Mouse (Mus musculus) frontal cortex, adult 2 months (tissue): ENCODE data around the gene Rassf3. TPM values are rescaled to one million over a fixed set of nuclear protein-coding genes. Genes with fewer than 3 reads are reported as not detected.

Experiments used
- DNase-seq, 2 experiments: peaks; one replicate each; pipeline ENCODE4 v3.0.0; 2022; ENCODE audit warnings: low spot score in 1 of 2; ENCODE audit errors: extremely low spot score in 1 of 2
- polyA plus RNA-seq: library from polyadenylated mRNA; depleted of rRNA; stranded (reverse); fragments of >200 nt; gene quantifications from 2 replicates; pipeline ENCODE4 v1.2.3, GENCODE M21; 2012

Gene Rassf3
- polyA plus RNA-seq, 1 experiment: 18.0 TPM

DNA sequence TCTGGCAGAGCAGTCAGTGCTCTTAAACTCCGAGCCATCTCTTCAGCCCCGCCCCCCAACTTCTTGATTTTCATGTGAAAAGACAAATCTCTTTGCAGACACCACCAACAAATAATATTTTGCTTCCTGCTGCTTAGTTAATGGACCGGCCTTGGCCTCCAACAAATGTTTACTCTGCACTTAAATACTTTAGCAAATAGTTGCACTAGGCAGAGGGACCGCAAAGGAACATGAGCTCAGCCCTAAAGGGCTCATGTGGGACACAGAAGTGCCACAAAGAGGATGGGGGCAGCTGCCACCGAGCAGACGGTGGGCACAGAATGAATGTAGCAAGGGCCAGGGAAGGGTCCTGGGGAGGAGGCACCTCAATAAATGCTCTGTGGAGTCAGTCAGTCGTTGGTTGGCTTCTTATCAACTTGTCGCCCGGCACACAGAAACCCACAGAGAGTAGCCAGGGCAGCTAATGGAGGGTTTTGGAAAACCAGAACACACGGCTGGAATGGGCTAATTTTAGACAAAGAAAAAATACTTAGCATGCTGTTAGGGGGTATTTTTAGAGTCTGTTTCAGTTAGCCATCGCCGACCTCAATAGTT, 44.0 kb downstream of the Rassf3 start:
- DNase-seq: no peak

DNA sequence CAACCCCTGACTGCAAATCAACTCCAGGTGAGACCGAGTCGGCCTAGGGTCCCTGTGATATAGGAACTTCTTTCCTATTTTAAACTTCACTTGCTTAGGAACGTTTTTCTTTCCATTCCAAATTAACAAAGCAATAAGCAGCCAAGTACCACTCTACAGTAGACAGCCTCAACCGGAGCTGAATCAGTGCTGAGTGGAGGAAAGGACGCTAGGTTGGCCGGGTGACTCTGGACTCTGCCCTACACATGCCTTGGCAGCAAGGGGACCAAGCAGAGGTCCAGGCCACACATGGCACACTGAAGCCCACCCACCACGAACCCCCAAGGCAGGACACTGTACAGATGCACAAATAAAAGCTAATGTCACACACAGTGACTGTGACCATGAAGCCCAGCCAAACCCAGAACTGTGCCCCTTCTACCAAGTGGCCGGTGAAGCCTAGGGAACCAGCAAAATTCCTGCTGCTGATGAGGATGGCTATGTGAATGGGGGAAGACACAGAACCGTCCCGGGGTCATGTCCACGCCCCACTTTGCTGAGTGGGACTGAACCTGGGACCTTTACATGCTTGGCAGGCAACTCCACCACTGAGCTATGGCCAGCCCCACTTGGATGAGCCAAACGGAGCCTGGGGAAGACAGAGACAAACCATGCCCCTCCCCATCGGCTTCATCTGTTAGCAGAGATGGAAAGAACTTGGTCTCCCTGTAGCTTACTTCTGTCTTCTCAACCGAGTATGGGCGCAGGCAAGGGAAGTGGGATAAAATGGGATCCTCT, 45.2 kb downstream of the Rassf3 start:
- DNase-seq: no peak

DNA sequence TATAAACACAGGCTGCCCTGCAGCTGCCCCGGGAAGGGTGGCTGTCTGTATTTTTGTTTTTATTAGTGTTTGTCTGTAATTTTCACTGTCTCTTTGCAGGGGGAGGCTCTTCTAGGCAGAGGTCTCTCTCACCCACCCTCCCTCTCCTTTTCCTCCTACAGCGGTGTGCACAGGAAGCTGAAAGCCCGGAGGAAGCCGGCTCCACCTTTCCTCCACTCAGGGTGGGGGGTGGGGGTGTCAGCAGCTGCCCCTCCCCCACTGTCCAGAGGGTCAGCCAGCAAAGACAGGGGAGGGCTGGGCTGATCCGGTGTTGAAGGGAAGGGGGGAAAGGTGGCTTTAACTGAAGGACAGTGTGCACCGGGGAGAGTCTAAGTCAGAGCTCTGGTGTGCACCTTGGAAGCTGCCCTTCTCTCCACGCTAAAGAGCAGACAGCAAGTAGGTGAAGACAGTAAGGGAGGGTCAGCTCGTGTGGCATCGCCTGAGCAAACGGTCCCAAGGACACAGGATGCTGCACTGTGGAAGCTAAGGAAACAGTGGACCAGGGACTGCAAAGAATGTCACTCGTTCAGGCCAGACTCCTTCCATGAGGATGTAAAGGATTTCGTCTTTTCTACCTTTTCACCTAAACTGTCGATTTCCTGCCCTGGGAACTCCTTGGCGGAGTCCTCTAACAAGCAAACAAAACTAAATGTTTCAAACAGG, 46.0 kb downstream of the Rassf3 start:
- DNase-seq: no peak

DNA sequence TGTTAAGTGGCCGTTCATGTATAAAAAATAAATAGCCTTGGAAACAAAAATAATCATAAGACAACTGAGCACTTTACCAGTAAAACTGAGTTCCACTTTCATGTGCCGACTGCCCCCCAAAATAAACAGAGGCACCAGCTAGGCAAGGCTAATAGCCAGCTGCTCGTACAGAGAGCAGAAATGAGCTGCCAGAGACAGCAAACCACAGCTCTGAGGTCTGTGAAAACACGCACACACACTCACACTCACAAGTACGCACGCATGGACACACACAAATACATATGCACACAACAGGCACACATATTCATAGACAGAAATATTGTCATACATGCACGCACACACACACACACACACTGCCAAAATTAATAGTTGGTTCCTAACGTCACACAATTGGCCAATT, 46.6 kb downstream of the Rassf3 start:
- DNase-seq: no peak

DNA sequence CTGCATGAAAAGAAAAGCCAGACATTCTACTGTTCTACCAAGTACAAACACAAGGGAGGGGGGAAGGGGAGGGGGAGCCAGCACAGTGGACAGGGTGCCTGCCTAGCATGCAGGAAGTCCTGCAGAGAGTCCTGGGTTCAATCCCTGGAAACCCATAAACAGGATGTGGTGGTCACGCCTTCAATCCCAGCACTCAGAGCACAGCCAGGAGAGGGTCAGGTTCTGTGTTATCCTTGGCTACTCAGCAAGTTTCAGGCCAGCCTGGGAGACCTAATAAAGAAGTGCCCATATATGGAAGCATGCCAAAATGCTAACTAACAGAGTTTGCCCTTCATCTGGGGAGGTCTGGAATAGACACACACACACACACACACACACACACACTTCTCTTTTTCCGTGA, 47.1 kb downstream of the Rassf3 start:
- DNase-seq: no peak

DNA sequence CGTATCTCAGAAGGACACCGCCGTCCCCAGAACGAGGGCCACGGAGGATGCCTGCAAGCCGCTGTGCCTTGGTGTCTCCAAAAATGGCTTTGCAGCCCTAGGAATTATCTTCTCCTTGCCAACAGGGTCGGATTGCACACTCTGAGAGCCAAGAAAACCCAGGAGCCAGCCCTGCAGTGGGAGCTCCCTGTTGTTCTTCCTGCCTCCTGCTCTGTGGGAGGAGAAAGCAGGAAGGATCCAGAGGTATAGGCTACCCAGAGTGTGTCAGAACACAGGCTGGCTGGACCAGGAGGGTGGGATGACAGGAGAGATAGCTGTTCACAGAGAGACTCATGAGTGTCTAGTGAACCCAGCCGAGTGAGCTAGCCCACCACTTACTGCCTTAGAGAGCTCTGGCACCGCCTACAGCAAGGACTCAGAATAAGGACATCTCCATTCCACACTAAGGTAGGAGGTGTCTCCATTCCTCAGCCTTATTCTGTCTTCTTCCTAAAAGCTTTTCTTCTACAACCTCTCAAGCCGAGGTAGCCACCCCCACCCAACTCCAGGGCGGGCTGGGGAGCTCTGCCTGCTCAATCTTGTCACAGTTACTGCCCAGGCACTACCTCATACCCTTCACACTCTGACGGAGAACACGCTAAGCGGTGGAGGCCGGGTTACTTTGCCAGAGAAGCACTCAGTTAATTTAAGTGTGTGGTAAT, 48.0 kb downstream of the Rassf3 start:
- peak; percentile 63 to 66 for DNase-seq

DNA sequence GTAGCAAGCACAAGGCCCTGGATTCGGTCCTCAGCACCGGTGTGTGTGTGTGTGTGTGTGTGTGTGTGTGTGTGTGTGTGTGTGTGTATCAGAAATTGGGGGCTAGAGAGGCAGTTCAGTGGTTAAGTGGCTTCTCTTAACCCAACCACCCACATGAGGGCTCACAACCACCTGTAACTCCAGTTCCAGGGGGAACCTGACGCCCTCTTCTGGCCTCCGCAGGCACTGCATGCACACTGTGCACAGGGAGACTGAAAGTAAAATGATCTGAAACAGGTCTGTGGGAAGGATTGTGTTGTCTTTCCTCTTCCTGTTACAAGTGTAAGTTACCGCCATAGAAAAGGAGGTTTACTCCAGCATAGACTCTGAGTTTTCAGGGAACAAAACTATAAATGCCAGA, 49.0 kb downstream of the Rassf3 start:
- DNase-seq: no peak

DNA sequence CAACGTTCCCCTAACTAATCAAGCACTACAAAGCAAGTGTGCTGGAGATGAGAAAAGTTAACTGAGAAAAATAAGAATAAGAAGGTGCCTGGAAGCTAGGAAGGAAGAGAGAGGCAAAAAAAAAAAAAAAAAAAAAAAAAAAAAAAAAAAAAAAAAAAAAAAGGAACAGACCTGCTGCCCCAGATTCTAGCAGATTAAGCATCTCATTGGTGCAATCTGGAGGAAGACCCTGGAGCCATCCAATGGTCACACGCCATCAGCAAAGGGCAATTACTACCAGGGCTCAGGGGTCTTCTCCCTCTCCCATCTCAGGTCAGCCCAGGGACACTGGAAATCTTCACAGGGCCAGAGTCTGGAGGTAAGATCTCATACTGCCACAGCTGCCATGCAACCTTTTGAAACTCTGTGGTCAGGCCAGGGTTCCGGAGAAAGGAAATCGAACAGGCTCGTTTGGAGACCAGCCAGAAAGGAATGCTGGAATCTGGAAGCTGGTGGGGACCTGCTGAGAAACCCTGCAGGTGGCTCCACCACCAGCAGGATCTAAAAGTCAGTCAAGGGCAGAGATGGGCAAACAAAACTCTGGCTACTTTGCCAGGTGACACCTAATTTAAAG, 49.6 kb downstream of the Rassf3 start:
- no peak for DNase-seq

DNA sequence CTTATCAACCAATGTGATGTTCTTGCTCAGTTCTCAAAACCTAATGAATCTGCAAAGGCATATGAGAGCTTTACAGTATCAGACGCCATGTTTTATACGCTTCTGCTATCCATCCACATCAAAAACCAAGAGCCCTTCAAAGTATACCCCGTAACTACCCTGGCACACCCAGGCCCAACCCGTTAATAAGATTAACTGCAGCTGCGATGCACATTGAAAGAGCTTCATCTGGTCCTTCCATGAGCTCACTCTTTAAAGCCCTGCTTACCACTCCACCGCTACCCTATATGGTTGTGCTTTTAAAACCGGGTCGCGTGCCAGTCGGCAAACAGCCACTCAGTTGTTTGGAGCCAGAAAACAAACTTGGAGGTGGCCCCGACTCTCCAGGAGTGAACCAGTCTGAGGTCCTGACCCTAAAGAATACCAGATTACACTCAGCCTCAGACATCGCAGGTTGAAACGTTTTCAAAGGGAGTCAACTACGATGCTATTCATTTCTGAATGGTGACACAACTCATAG, 50.6 kb downstream of the Rassf3 start:
- no peak for DNase-seq

DNA sequence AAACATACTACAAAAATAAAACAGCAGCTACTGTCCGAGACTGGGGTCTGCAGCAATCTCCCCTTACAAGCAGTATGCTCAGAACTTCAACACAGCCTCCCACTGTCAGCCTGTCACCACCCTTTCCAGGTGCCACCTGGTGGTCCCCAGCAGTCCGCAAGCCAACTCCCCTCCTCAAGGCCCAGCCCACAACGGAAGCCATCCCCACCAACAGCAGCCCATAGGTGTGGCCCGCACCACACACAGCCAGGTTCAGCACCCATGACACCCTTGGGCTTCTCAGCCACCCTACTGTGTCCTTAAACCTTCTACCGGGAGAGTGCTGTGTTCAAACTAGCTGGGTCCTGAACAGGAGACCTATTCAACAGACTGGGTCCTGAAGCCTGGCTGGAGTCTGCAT, 51.1 kb downstream of the Rassf3 start:
- DNase-seq: no peak

DNA sequence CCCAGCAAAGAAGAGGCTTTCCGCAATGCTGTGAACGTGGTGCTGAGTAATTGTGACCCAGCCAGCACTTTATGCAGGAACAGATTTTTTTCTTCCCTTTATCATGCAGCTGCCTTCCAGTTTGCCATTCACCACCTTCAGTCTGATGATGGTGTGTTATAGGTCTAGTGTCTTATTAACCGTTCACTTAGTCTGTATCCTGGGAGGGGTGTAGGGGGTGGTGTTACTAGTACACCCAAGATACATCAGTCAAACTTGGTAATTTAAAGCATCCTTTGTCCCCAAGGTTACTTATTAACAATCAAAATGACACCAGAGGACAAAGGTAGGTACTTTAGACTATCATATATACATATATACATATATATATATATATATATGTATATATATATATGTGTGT, 51.7 kb downstream of the Rassf3 start:
- DNase-seq: no peak

DNA sequence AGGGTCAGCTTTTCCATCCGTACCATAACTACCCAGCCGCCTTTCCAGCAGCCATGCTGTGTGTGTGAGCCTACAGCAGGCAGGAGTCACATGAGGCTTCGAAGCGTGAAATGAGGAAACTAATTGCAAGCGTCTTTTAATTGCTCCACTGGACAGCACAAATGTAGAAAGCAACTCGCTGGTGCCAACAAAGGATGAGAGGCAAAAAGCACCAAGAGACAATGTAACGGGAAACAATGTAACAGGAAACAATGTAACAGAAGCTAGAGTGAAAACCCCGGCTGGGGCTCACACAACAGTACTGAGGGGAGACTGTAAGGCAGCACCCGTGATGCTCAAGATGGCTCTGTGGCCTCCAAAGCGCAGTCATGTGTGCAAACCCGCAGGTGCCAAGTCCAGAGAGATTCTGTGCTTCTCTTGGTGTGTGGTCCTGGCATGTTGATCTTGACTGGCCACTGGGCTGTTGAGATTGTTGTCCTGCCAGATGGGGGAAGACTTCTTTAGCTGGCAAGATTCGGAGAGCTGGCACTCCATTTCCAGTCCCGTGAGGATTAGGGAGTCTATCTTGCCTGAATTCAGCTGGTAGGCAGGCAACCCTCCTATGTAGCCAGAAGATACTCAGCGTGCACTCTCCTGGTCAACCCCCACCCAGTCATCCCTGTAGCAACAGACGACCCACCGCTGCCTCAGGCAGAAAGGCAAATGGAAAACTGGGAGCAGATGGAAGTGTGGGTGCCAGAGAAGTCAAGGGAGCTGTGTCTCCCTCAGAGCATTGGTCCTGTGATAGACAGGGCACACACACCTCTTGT, 52.4 kb downstream of the Rassf3 start:
- DNase-seq: peak in 1 of 2 experiments; percentile 45

DNA sequence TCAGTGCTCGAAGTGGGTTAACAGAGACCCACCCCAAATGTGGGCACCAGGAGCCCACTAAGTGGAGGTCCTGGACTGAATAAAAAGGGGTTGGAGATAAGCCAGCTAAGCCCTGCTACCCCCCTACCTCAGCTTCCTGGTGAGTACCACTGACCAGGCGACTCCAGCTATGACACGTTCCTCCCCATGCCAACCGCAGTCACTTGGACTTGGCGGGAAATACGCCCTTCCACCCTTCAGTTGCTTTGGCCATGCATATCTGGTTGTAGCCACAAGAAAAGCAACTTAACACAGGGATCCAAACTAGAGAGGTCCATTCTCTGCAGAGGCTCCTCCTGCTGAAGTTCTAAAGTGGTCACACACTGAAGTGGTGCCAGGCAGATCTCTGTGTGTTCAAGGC, 53.9 kb downstream of the Rassf3 start:
- DNase-seq: no peak

DNA sequence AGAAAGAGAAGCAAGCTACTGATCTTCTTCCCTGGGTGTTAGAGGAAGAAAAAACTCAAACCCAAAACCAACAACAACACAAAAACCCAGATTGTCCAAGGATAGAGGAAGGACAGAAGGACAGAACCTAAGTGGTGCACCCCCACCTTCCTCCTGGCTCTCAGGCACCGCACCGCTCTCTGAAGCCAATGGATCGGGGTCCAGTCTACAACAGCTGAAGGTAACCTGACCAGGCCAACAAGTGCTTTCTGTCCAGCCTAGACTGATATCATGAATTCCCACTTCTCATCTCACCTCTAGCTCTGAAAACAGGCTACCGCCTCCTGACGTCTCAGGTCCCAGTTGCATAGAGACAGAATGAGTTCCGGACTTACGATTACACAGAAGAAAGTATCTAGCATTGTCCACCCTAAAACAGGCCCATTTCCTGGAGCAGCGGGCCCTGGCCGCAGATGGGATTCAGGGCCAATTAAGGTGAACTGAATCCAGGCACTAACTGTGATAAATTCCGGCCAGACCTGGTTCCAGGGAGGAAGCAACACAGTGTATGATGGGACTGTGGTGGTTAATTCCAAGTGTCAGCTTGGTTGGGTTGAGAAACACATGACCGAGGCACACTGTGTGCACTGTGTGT, 54.4 kb downstream of the Rassf3 start:
- DNase-seq: no peak

DNA sequence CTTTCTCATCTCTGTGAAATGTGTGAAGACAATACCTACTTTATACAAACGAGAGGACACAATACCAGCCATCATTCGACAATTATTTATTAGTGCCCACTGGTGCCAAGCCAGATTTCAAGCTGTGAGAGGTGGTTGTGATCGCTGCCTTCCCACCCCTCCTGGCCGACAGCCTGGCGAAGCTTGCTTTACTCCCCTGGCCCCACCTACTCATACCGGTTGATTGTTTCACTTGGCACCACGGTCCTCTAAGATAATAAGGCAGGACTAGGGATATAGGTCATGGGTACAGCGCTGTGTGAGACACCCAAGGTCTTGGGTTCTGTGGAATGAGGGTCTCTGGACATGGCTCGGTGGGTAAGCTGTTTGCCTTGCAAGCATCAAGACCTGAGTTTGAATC, 55.1 kb downstream of the Rassf3 start:
- no peak for DNase-seq

DNA sequence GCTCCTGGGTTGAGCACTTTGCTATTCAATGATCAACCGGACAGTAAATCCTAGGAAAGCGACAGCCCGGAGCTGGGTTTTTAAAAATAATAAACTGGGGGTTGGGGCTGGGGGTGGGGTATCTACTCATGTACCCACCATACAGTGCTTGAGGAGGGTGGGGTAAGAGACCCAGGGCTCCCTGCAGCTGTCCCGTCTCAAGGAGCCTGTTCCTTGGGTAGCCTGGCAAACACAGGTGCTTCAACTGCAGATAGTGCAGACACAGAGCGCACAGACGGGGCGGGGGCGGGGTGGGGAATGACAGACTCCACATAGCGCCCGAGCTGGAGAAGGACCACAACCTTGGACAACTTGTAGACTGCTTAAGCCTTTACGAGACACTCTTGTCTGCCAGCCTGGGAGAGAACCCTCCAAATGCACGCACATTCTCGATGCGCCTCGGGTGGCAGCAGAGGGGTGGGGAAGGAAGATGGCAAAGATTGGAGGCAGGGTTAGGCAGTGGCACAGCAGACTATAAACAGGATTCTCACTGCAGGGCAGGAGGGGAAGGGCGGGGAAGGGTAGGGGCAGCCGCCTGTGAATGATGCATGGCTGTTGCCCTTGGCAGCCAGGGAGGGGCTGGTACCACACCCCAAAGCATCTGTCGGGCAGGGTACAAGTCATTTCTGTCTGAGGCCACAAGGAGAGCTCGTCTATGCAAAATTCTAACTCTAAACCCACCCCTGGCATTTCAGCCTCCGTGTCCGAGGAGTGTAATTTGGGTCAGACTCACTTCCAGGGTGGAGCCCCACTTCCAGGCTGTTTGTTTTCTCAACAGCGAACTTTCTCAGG, 56.3 kb downstream of the Rassf3 start:
- DNase-seq: no peak

DNA sequence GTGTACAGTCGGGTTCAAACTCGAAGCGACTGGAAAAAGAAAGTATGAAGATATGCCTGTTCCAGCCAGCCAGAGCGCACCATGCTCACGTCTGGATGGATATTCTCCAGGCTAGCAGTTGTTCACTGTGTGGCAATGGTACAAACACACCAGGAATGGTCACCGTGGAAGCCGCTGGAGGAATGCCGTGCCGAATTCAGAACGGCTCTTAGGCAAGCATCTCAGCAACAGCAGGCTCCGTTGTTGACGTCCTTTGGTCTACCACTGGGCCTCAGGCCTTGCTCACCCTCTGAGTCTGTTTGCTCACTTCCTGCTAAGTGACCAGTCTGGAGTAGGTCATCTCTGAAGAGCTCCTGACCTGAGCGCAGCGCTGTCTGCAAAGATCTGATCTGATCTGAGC, 57.3 kb downstream of the Rassf3 start:
- no peak for DNase-seq

DNA sequence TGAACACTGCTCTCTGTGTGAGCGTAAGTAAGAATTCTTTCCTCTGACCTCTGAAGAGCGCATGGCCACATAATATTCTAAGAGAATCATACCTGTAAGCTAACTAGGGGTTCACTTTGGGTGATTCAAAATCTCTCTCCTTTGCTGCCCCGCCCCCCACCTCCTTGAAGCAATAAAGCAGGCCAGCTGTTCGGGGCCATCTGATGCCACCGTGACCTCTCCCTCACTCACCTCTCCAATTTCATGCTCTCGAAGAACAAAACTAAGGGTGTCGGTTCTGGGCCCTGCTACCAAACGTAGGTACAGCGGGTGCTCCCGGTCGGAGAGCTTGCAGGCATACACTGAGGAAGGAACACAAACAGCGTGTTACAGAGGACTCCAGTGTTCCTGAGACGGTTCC, 62.0 kb downstream of the Rassf3 start:
- no peak for DNase-seq

DNA sequence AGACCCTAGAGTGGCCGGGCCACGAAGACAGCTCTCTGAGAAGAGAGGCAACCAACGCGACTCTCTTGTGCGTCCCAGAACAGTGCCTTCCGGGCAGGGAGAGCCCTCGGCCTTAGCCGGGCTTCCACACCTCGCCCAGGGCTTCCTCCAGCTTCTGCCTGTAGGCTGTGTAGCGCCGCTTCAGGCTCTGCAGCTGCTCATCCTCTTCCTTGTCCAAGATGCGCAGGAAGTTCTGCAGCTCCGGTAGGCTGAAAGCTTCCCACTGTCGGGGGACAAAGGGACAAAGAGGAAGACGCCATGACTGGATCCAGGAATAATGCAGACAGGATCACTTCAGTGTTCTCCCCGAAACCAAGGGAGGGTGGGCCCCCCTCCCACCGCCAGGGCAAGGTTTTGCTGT, 63.3 kb downstream of the Rassf3 start:
- DNase-seq: no peak
